ENCODE assay signal across 22 mouse cellular contexts in genomic region chr8:120507290-120507689, GRCm38 (mm10).
A peak's percentile ranks its signal among the peaks of the same experiment; 100 is the strongest.
DNase-seq lines count a peak whose midpoint lies in the region; ATAC-seq and TF ChIP-seq lines count a peak whose summit lies in the region.
"Had no signal": no experiment of that assay in that cellular context is flagged by ENCODE, and none has a peak within 500 bp of the region (broad histone marks: within the 10 kb centered on the region; RNA-seq: fewer than 3 reads in every experiment).

No protein-coding gene starts in this region.

- WGBS in intestine, embryonic 15.5 days: 91% methylated on average over 9 of the region's 9 CpGs
- WGBS in intestine, postnatal 0 days: 90% methylated on average over 9 of the region's 9 CpGs
- WGBS in midbrain, embryonic 11.5 days: 87% methylated on average over 9 of the region's 9 CpGs
- 84% methylated on average over 9 of the region's 9 CpGs for WGBS in midbrain, embryonic 14.5 days

- H3K27me3 ChIP-seq in intestine, embryonic 15.5 days (replicated peaks): no peaks in the 10 kb centered on the region
- no peaks in the 10 kb centered on the region for H3K27me3 ChIP-seq in intestine, postnatal 0 days (replicated peaks; ENCODE audit: control insufficient read depth, insufficient read depth, low read length)
- H3K27me3 ChIP-seq in midbrain, embryonic 11.5 days (ENCODE audit: control insufficient read depth, insufficient read depth, low read length): peaks cover 14% of the 10 kb centered on the region; the same call in 1 of the 2 replicates
- no peaks in the 10 kb centered on the region for H3K27me3 ChIP-seq in midbrain, embryonic 14.5 days (ENCODE audit: control insufficient read depth, insufficient read depth, low read length)
- no peaks in the 10 kb centered on the region for H3K27me3 ChIP-seq in E14TG2a.4 (ENCODE audit: insufficient read depth, low read length)
- H3K27me3 ChIP-seq: kidney, embryonic 15.5 days; stomach, embryonic 15.5 days had no signal

- no peak overlapping the region for H3K4me2 ChIP-seq in intestine, embryonic 15.5 days (replicated peaks)
- H3K4me2 ChIP-seq in intestine, postnatal 0 days (replicated peaks; ENCODE audit: low read depth): no peak overlapping the region
- H3K4me2 ChIP-seq in midbrain, embryonic 11.5 days: no peak overlapping the region
- H3K4me2 ChIP-seq in midbrain, embryonic 14.5 days (ENCODE audit: low read length): no peak overlapping the region
- H3K4me2 ChIP-seq: hindbrain, embryonic 12.5 days; kidney, embryonic 15.5 days; stomach, embryonic 15.5 days had no signal

- no peak for ATAC-seq in intestine, embryonic 15.5 days
- ATAC-seq in intestine, postnatal 0 days: no peak
- ATAC-seq in midbrain, embryonic 11.5 days (ENCODE audit: low FRiP score): no peak
- no peak for ATAC-seq in midbrain, embryonic 14.5 days (ENCODE audit: low FRiP score, low TSS enrichment)
- ATAC-seq: forebrain, postnatal 0 days; lung, postnatal 0 days had no signal

- H3K9ac ChIP-seq in intestine, embryonic 15.5 days: no peak overlapping the region
- H3K9ac ChIP-seq in intestine, postnatal 0 days (ENCODE audit: low read depth, low read length): no peak overlapping the region
- H3K9ac ChIP-seq in midbrain, embryonic 11.5 days (ENCODE audit: low read length): no peak overlapping the region
- H3K9ac ChIP-seq in midbrain, embryonic 14.5 days (replicated peaks; ENCODE audit: low read length): no peak overlapping the region
- H3K9ac ChIP-seq: forebrain, postnatal 0 days; kidney, embryonic 15.5 days; stomach, embryonic 15.5 days had no signal

- no peak for TF ChIP-seq CTCF in intestine, postnatal 0 days (IDR thresholded peaks at IDR 0.05; ENCODE audit: low read depth)
- TF ChIP-seq CTCF in E14TG2a.4 (conservative IDR thresholded peaks at IDR 0.05; ENCODE audit: low read length): no peak

- no peaks in the 10 kb centered on the region for H3K36me3 ChIP-seq in intestine, embryonic 15.5 days
- no peaks in the 10 kb centered on the region for H3K36me3 ChIP-seq in intestine, postnatal 0 days (ENCODE audit: control insufficient read depth, insufficient read depth)
- no peaks in the 10 kb centered on the region for H3K36me3 ChIP-seq in midbrain, embryonic 11.5 days (ENCODE audit: control insufficient read depth, insufficient read depth, low read length)
- no peaks in the 10 kb centered on the region for H3K36me3 ChIP-seq in midbrain, embryonic 14.5 days (ENCODE audit: control insufficient read depth, insufficient read depth, low read length)
- H3K36me3 ChIP-seq in E14TG2a.4 (ENCODE audit: insufficient read depth, low read length): no peaks in the 10 kb centered on the region
- H3K36me3 ChIP-seq: hindbrain, embryonic 12.5 days; kidney, embryonic 15.5 days; stomach, embryonic 15.5 days had no signal

- H3K27ac ChIP-seq in intestine, embryonic 15.5 days: peak overlapping the region; percentile 32; the same call in 1 of the 2 replicates
- H3K27ac ChIP-seq in intestine, postnatal 0 days (ENCODE audit: low read depth, low read length): no peak overlapping the region
- H3K27ac ChIP-seq in midbrain, embryonic 11.5 days (ENCODE audit: low read depth, low read length): 0 out of 2 replicates have a peak overlapping the region, but pooled peaks have one; percentile 40
- H3K27ac ChIP-seq in midbrain, embryonic 14.5 days (replicated peaks; ENCODE audit: low read depth, low read length): no peak overlapping the region
- H3K27ac ChIP-seq: kidney, embryonic 15.5 days; stomach, embryonic 15.5 days had no signal

- H3K4me3 ChIP-seq in intestine, embryonic 15.5 days (replicated peaks): no peak overlapping the region
- no peak overlapping the region for H3K4me3 ChIP-seq in intestine, postnatal 0 days (ENCODE audit: low read depth, low read length)
- no peak overlapping the region for H3K4me3 ChIP-seq in midbrain, embryonic 11.5 days (ENCODE audit: low read depth, low read length)
- no peak overlapping the region for H3K4me3 ChIP-seq in midbrain, embryonic 14.5 days (replicated peaks; ENCODE audit: low read depth, low read length)
- peak overlapping the region; percentile 77; the same call in 1 of the 2 replicates for H3K4me3 ChIP-seq in E14TG2a.4 (replicated peaks; ENCODE audit: low read length)
- H3K4me3 ChIP-seq: hindbrain, embryonic 12.5 days; kidney, embryonic 15.5 days; myocyte; stomach, embryonic 15.5 days had no signal

- no peaks in the 10 kb centered on the region for H3K9me3 ChIP-seq in intestine, embryonic 15.5 days
- H3K9me3 ChIP-seq in intestine, postnatal 0 days (ENCODE audit: control insufficient read depth): no peaks in the 10 kb centered on the region
- no peaks in the 10 kb centered on the region for H3K9me3 ChIP-seq in midbrain, embryonic 11.5 days (ENCODE audit: control insufficient read depth, low read length)
- no peaks in the 10 kb centered on the region for H3K9me3 ChIP-seq in midbrain, embryonic 14.5 days (ENCODE audit: control insufficient read depth, low read length)
- H3K9me3 ChIP-seq in E14TG2a.4 (ENCODE audit: low read length): no peaks in the 10 kb centered on the region
- H3K9me3 ChIP-seq: hindbrain, embryonic 12.5 days; kidney, embryonic 15.5 days; stomach, embryonic 15.5 days had no signal

- DNase-seq in heart, adult 11 months: peak; percentile 90
- no peak for DNase-seq in heart, postnatal 4 days
- no peak for DNase-seq in midbrain, embryonic 11.5 days (ENCODE audit: low spot score, missing footprints)
- no peak for DNase-seq in midbrain, embryonic 14.5 days
- DNase-seq: adrenal gland, postnatal 14 days; cerebellum, adult 11 months; cerebellum, postnatal 36 days; forebrain, postnatal 0 days; gastrocnemius, postnatal 10 days; kidney, adult 18-20 months; kidney, postnatal 25 days; lung, adult 18-20 months; lung, postnatal 4 days; right cerebral cortex, postnatal 25 days had no signal

- H3K4me1 ChIP-seq in intestine, embryonic 15.5 days (replicated peaks): peaks cover 93% of the 10 kb centered on the region
- H3K4me1 ChIP-seq in intestine, postnatal 0 days (replicated peaks; ENCODE audit: control insufficient read depth, insufficient read depth, low read length): peaks cover 42% of the 10 kb centered on the region
- H3K4me1 ChIP-seq in midbrain, embryonic 11.5 days (ENCODE audit: control insufficient read depth, insufficient read depth, low read length): peaks cover 99% of the 10 kb centered on the region
- H3K4me1 ChIP-seq in midbrain, embryonic 14.5 days (ENCODE audit: control insufficient read depth, insufficient read depth, low read length): peaks cover 94% of the 10 kb centered on the region
- H3K4me1 ChIP-seq in E14TG2a.4 (replicated peaks; ENCODE audit: low read depth, low read length): peaks cover 93% of the 10 kb centered on the region

Comparison
In these comparisons a context has a peak if more than half of its experiments do, and no peak if none do; other contexts are left out.
1. H3K27ac ChIP-seq: peak in intestine, embryonic 15.5 days (single experiment) and midbrain, embryonic 11.5 days (single experiment); none in intestine, postnatal 0 days (single experiment) and midbrain, embryonic 14.5 days (single experiment).